Mouse (Mus musculus) gastrocnemius, postnatal 10 days (tissue): ENCODE data around the gene Mis12. TPM values are rescaled to one million over a fixed set of nuclear protein-coding genes. Genes with fewer than 3 reads are reported as not detected.

Experiments
- DNase-seq: peaks from one replicate; pipeline ENCODE4 v3.0.0; 2021; ENCODE audit warnings: mixed read lengths
- total RNA-seq, 2 experiments: library from RNA; stranded (reverse); gene quantifications; 2 replicates each; pipeline ENCODE4 v1.2.3; 2021

Mis12 gene
- total RNA-seq, 2 experiments from 2014 or later = 5.4 to 8.2 TPM

GRCm38 (mm10) chr11:71017051-71017450, 2.4 kb upstream of the Mis12 start:
- DNase-seq = no peak

GRCm38 (mm10) chr11:71018416-71019200, 803 bp upstream of the Mis12 start:
- DNase-seq = no peak

GRCm38 (mm10) chr11:71028280-71028679, 8.9 kb downstream of the Mis12 start:
- no peak for DNase-seq

GRCm38 (mm10) chr11:71029403-71030118, 10.2 kb downstream of the Mis12 start:
- no peak for DNase-seq

- DNase-seq = no peak
These were observed 12.7 kb downstream of the Mis12 start for GRCm38 (mm10) chr11:71032070-71032469.

GRCm38 (mm10) chr11:71032491-71033162, 13.2 kb downstream of the Mis12 start:
- peak; percentile 5 for DNase-seq

- DNase-seq = peak; percentile 39
These were observed 13.9 kb downstream of the Mis12 start, which contains the start of gene 6330403K07Rik for GRCm38 (mm10) chr11:71033163-71033761. 6330403K07Rik (minus strand) TSS chr11:71033513.

GRCm38 (mm10) chr11:71039526-71040298, 20.3 kb downstream of the Mis12 start:
- no peak for DNase-seq

GRCm38 (mm10) chr11:71052554-71052953, 33.1 kb downstream of the Mis12 start:
- DNase-seq = no peak

GRCm38 (mm10) chr11:71076342-71076741, 56.9 kb downstream of the Mis12 start:
- no peak for DNase-seq

Other genes with a start within 250 kb of the Mis12 start
- not detected for gene Scimp, start 207.0 kb upstream of the Mis12 start, total RNA-seq
- gene Rabep1, start 174.8 kb upstream of the Mis12 start, total RNA-seq = 10 to 100 TPM; 27.5 to 30.4 TPM
- 10 to 100 TPM; 50.1 to 52.0 TPM for gene Nup88, start 49.6 kb upstream of the Mis12 start, total RNA-seq
- 10 to 100 TPM; 14.0 to 15.3 TPM for gene Rpain, start 49.4 kb upstream of the Mis12 start, total RNA-seq
- 100 to 1,000 TPM; 158 to 183 TPM for gene C1qbp, start 36.6 kb upstream of the Mis12 start, total RNA-seq
- 10 to 100 TPM; 10.7 to 13.3 TPM for gene Dhx33, start 15.2 kb upstream of the Mis12 start, total RNA-seq
- 10 to 100 TPM; 15.2 to 17.4 TPM for gene Derl2, start 230 bp downstream of the Mis12 start, total RNA-seq
- gene 6330403K07Rik, start 13.9 kb downstream of the Mis12 start, total RNA-seq = 1 to 10 TPM; 4.0 to 5.5 TPM
- under 1 TPM; 0.31 to 0.43 TPM for gene Nlrp1a, start 125.1 kb downstream of the Mis12 start, total RNA-seq
- under 1 TPM; 0.09 to 0.14 TPM for gene Nlrp1b, start 211.1 kb downstream of the Mis12 start, total RNA-seq